Mouse (Mus musculus): Measurements from ENCODE around the gene Rad51d. TPM values are rescaled to one million over a fixed set of nuclear protein-coding genes. Genes with fewer than 3 reads are reported as not detected.

Gene Rad51d
- total RNA-seq, 2 experiments from 2014 or later: 11.1 to 11.3 TPM

GRCm38 (mm10) chr11:82863488-82863931 is 26.9 kb downstream of the Rad51d start:
- intact Hi-C loops (cut with DNase I): no loop called here

GRCm38 (mm10) chr11:82863059-82863458 is 27.4 kb downstream of the Rad51d start:
- intact Hi-C loops (cut with DNase I): no loop called here
- no peak for DNase-seq (ENCODE audit: extremely low spot score in 1 of 2, low spot score in 2 of 2)

More at GRCm38 (mm10) chr11:82863488-82863931, 26.9 kb downstream of the Rad51d start:
- no peak for DNase-seq (ENCODE audit: extremely low spot score in 1 of 2, low spot score in 2 of 2)

- DNase-seq (ENCODE audit: extremely low spot score in 1 of 2, low spot score in 2 of 2): no peak
- intact Hi-C loops (cut with DNase I): no loop called here
Observed at GRCm38 (mm10) chr11:82862638-82863037, 27.8 kb downstream of the Rad51d start.

- intact Hi-C loops (cut with DNase I): no loop called here
Observed at GRCm38 (mm10) chr11:82861558-82861957, 28.9 kb downstream of the Rad51d start.

GRCm38 (mm10) chr11:82860759-82861158 is 29.7 kb downstream of the Rad51d start:
- intact Hi-C loops (cut with DNase I): no loop called here
- DNase-seq (ENCODE audit: extremely low spot score in 1 of 2, low spot score in 2 of 2): no peak

More at GRCm38 (mm10) chr11:82861558-82861957, 28.9 kb downstream of the Rad51d start:
- DNase-seq (ENCODE audit: extremely low spot score in 1 of 2, low spot score in 2 of 2): no peak

GRCm38 (mm10) chr11:82857307-82857848 is 33.0 kb downstream of the Rad51d start:
- no peak for DNase-seq (ENCODE audit: extremely low spot score in 1 of 2, low spot score in 2 of 2)
- intact Hi-C loops (cut with DNase I): no loop called here

- intact Hi-C loops (cut with DNase I): no loop called here
- no peak for DNase-seq (ENCODE audit: extremely low spot score in 1 of 2, low spot score in 2 of 2)
Observed at GRCm38 (mm10) chr11:82856032-82856431, 34.4 kb downstream of the Rad51d start.

- intact Hi-C loops (cut with DNase I): no loop called here
Observed at GRCm38 (mm10) chr11:82855327-82855973, 35.0 kb downstream of the Rad51d start.

GRCm38 (mm10) chr11:82854111-82854510 is 36.3 kb downstream of the Rad51d start:
- intact Hi-C loops (cut with DNase I): no loop called here
- DNase-seq (ENCODE audit: extremely low spot score in 1 of 2, low spot score in 2 of 2): no peak

More at GRCm38 (mm10) chr11:82855327-82855973, 35.0 kb downstream of the Rad51d start:
- no peak for DNase-seq (ENCODE audit: extremely low spot score in 1 of 2, low spot score in 2 of 2)

- intact Hi-C loops (cut with DNase I): no loop called here
- no peak for DNase-seq (ENCODE audit: extremely low spot score in 1 of 2, low spot score in 2 of 2)
Observed at GRCm38 (mm10) chr11:82852958-82853357, 37.5 kb downstream of the Rad51d start.

- no peak for DNase-seq (ENCODE audit: extremely low spot score in 1 of 2, low spot score in 2 of 2)
- intact Hi-C loops (cut with DNase I): no loop called here
Observed at GRCm38 (mm10) chr11:82852540-82852939, 37.9 kb downstream of the Rad51d start.

- intact Hi-C loops (cut with DNase I): no loop called here
- DNase-seq (ENCODE audit: extremely low spot score in 1 of 2, low spot score in 2 of 2): no peak
Observed at GRCm38 (mm10) chr11:82852115-82852514, 38.3 kb downstream of the Rad51d start.

GRCm38 (mm10) chr11:82850259-82850658 is 40.2 kb downstream of the Rad51d start:
- DNase-seq (ENCODE audit: extremely low spot score in 1 of 2, low spot score in 2 of 2): no peak
- intact Hi-C loops (cut with DNase I): no loop called here

- intact Hi-C loops (cut with DNase I): no loop called here
- no peak for DNase-seq (ENCODE audit: extremely low spot score in 1 of 2, low spot score in 2 of 2)
Observed at GRCm38 (mm10) chr11:82847571-82848000, 42.8 kb downstream of the Rad51d start.

- intact Hi-C loops (cut with DNase I): no loop called here
- no peak for DNase-seq (ENCODE audit: extremely low spot score in 1 of 2, low spot score in 2 of 2)
Observed at GRCm38 (mm10) chr11:82846938-82847337, 43.5 kb downstream of the Rad51d start.

- no peak for DNase-seq (ENCODE audit: extremely low spot score in 1 of 2, low spot score in 2 of 2)
- intact Hi-C loops (cut with DNase I): no loop called here
Observed at GRCm38 (mm10) chr11:82846079-82846436, 44.4 kb downstream of the Rad51d start.

- intact Hi-C loops (cut with DNase I): no loop called here
- DNase-seq (ENCODE audit: extremely low spot score in 1 of 2, low spot score in 2 of 2): peak in 1 of 2 experiments; percentile 57
Observed at GRCm38 (mm10) chr11:82845415-82846078, 44.9 kb downstream of the Rad51d start.

GRCm38 (mm10) chr11:82844771-82845414 is 45.5 kb downstream of the Rad51d start:
- no peak for DNase-seq (ENCODE audit: extremely low spot score in 1 of 2, low spot score in 2 of 2)
- intact Hi-C loops (cut with DNase I): no loop called here

- no peak for DNase-seq (ENCODE audit: extremely low spot score in 1 of 2, low spot score in 2 of 2)
- intact Hi-C loops (cut with DNase I): no loop called here
Observed at GRCm38 (mm10) chr11:82838511-82838910, 51.9 kb downstream of the Rad51d start.

GRCm38 (mm10) chr11:82837848-82838247 is 52.6 kb downstream of the Rad51d start:
- intact Hi-C loops (cut with DNase I): no loop called here
- no peak for DNase-seq (ENCODE audit: extremely low spot score in 1 of 2, low spot score in 2 of 2)

Data from left cerebral cortex, postnatal 10 days (tissue).